Mouse (Mus musculus) layer of hippocampus, adult 2 months (tissue): Measurements from ENCODE around the gene Cyp2j5. TPM values are rescaled to one million over a fixed set of nuclear protein-coding genes. Genes with fewer than 3 reads are reported as not detected.
"Not testable (repeated sequence)": the region's sequence is repeated elsewhere in the genome, so short reads cannot be mapped to it uniquely, and the experiment has no call there.

Experiments
- DNase-seq, 2 experiments: peaks; one replicate each; pipeline ENCODE4 v3.0.0; 2022; ENCODE audit warnings: low spot score in 2 of 2
- H3K27ac ChIP-seq: fragments of 200-600 bp; 2 replicates; pipeline ENCODE4 v1.8.1; 2022
- H3K4me3 ChIP-seq: fragments of 200-600 bp; 2 replicates; pipeline ENCODE4 v1.8.1; 2022; ENCODE audit warnings: mild to moderate bottlenecking
- CTCF ChIP-seq: fragments of 200-600 bp; conservative IDR thresholded peaks from 2 replicates; pipeline ENCODE4 v1.8.1; 2022; ENCODE audit warnings: antibody characterized with exemption, mild to moderate bottlenecking, moderate library complexity
- total RNA-seq, 2 experiments: library from RNA; stranded (reverse); gene quantifications; 2 replicates each; pipeline ENCODE4 v1.2.3; 2021

The Cyp2j5 gene
- total RNA-seq, 2 experiments from 2014 or later, result not detected

DNA sequence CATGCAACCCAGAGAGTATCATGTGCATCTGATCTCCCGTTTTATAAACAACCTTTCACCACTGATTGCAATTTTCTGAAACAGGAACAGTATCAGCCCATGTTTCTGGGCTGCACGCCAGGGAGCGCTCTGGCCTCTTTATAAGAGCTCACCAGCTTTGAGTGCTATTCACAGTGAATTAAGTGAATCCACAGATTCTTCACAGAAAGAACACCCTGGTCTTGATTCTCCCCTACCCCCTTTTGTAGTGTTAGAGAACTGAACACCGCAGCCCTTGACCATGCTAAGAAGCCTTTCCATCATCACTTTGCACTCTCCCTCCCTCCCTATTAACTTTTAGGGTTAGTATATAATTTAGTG lies 72.2 kb downstream of the Cyp2j5 start:
- H3K4me3 ChIP-seq, result peak overlapping the region; percentile 55
- DNase-seq, result peak; percentile 68 to 73
- peak; percentile 32 for TF ChIP-seq CTCF
- H3K27ac ChIP-seq, result peak overlapping the region; percentile 89

DNA sequence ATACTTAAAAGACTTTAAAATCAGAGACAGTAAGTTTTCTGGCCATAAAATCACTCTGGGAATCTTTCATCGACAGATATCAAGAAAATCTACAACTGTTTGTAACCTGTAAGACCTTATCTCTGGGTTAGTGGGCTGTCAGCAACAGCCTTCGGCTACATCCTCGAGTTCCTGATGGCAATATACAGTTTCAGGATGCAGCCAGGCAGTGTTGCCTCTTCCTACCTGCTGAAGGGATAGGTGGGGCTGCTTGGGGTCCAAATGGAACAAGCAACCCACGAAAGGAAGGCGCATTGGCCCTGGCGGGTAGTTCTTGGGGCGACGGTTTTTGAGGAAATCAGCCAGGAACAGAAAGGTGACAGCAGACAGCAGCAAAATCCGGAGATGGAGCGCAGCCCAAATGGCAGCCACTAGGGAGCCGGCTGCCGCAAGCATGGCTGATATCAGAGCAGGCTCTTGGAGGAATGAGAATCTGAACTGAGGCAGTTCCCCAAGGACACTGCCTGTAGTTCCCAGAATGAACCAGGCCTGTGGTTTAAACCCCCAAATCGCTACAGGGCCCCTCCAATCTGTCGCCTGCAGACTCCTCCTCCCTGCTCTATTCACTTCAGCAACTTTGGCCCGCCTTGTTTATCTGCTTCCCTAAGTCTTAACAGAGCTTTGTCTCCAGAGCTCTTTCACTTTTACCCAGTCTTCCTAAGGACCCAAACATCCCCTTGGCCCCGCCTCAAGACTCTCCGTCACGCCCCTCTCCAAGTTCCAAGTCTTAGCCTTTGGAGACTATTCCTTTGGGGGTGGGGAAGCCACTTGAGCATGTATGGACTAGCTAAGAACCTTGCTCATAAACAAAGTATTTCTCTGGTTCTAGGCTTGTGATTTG lies 72.8 kb downstream of the Cyp2j5 start, which contains the start of gene Cyp2j9:
TSS of gene Cyp2j9 (minus strand) at position 668 of the 880 bp plus-strand sequence.
- no peak for TF ChIP-seq CTCF
- peak within 1 kb of the TSS; percentile 89 for H3K27ac ChIP-seq
- peak within 1 kb of the TSS; percentile 55 for H3K4me3 ChIP-seq
- peak; percentile 45 to 65 for DNase-seq

GRCm38 (mm10) chr4:96581425-96582088 lies 82.4 kb downstream of the Cyp2j5 start:
- no peak for TF ChIP-seq CTCF
- H3K4me3 ChIP-seq, result no peak overlapping the region
- peak overlapping the region; percentile 73 for H3K27ac ChIP-seq
- peak in 1 of 2 experiments; percentile 12 for DNase-seq

GRCm38 (mm10) chr4:96580351-96580750 lies 83.6 kb downstream of the Cyp2j5 start:
- not testable (repeated sequence) for H3K4me3 ChIP-seq, DNase-seq, H3K27ac ChIP-seq

Other genes with a start within 250 kb of the Cyp2j5 start
- under 1 TPM in 1 of 2 experiments, not detected in 1; 0.32 TPM for gene Cyp2j8, start 156.8 kb downstream of the Cyp2j5 start, total RNA-seq
- gene Cyp2j6, start 110.5 kb downstream of the Cyp2j5 start, total RNA-seq, result 10 to 100 TPM; 14.1 to 14.3 TPM
- gene Cyp2j9, start 72.6 kb downstream of the Cyp2j5 start, total RNA-seq, result 10 to 100 TPM; 33.3 to 34.5 TPM
- gene Gm12695, start 121.0 kb upstream of the Cyp2j5 start, total RNA-seq, result not detected